Mouse (Mus musculus): ENCODE data around the gene Gtdc1. TPM values are rescaled to one million over a fixed set of nuclear protein-coding genes. Genes with fewer than 3 reads are reported as not detected.

The Gtdc1 gene
- total RNA-seq (2014; rRNA removed; ENCODE audit: low replicate concordance) (13.9 and 16.3 TPM in 2 replicates), polyA plus RNA-seq (2015; fragmentation: Nextera tagmentation; extraction: Ambion mirVana) (11.1 and 11.9 TPM in 2 replicates)

- no peak; the same call in 1 of the 2 replicates for ATAC-seq (ENCODE audit: insufficient read depth, low read depth)
- Histone ChIP-seq H3K36me3 (replicated peaks; ENCODE audit: control insufficient read depth, insufficient read depth, low read length) (no peaks in the 10 kb centered on the region), H3K4me2 (ENCODE audit: low read depth, low read length) (peak within 1 kb of the TSS; percentile 84), H3K27ac (ENCODE audit: low read depth) (peak within 1 kb of the TSS; percentile 99), H3K4me1 (ENCODE audit: control insufficient read depth, insufficient read depth) (peaks cover 15% of the 10 kb centered on the region), H3K27me3 (ENCODE audit: control insufficient read depth, insufficient read depth, low read length) (no peaks in the 10 kb centered on the region), H3K4me3 (ENCODE audit: low read depth, low read length) (peak within 1 kb of the TSS; percentile 75), H3K9ac (replicated peaks; ENCODE audit: low read depth, low read length) (peak within 1 kb of the TSS; percentile 71), H3K9me3 (replicated peaks; ENCODE audit: control insufficient read depth, low read length) (no peaks in the 10 kb centered on the region)
- no peak for DNase-seq (ENCODE audit: low spot score)
- WGBS, result under 1% methylated on average over 25 of the region's 27 CpGs
- no peak for TF ChIP-seq CTCF (IDR thresholded peaks at IDR 0.05; ENCODE audit: low read depth)
- no peak for TF ChIP-seq EP300 (IDR thresholded peaks at IDR 0.05; ENCODE audit: low read depth)
These were observed at the start of gene Gtdc1 for GRCm38 (mm10) chr2:44927482-44927811. Gene Gtdc1, minus strand, starts transcription at chr2:44927657.

- DNase-seq (ENCODE audit: low spot score), result no peak
These were observed 49.6 kb upstream of the Gtdc1 start for GRCm38 (mm10) chr2:44977051-44977450.

GRCm38 (mm10) chr2:44976484-44976883 is 49.0 kb upstream of the Gtdc1 start:
- 43% methylated on average over 4 of the region's 4 CpGs for WGBS
- no peak overlapping the region for H3K9ac ChIP-seq (replicated peaks; ENCODE audit: low read depth, low read length)
- no peak overlapping the region for H3K4me3 ChIP-seq (ENCODE audit: low read depth, low read length)
- no peak overlapping the region for H3K27ac ChIP-seq (ENCODE audit: low read depth)
- no peaks in the 10 kb centered on the region for H3K9me3 ChIP-seq (replicated peaks; ENCODE audit: control insufficient read depth, low read length)
- H3K4me2 ChIP-seq (ENCODE audit: low read depth, low read length), result no peak overlapping the region
- ATAC-seq (ENCODE audit: insufficient read depth, low read depth) (no peak), DNase-seq (ENCODE audit: low spot score) (no peak)
- no peaks in the 10 kb centered on the region for H3K27me3 ChIP-seq (ENCODE audit: control insufficient read depth, insufficient read depth, low read length)
- H3K36me3 ChIP-seq (replicated peaks; ENCODE audit: control insufficient read depth, insufficient read depth, low read length), result no peaks in the 10 kb centered on the region
- peaks cover 11% of the 10 kb centered on the region; the same call in 1 of the 2 replicates for H3K4me1 ChIP-seq (ENCODE audit: control insufficient read depth, insufficient read depth)
- no peak for TF ChIP-seq CTCF (IDR thresholded peaks at IDR 0.05; ENCODE audit: low read depth)
- no peak for TF ChIP-seq EP300 (IDR thresholded peaks at IDR 0.05; ENCODE audit: low read depth)

More at GRCm38 (mm10) chr2:44977051-44977450, 49.6 kb upstream of the Gtdc1 start:
- Histone ChIP-seq H3K9ac (replicated peaks; ENCODE audit: low read depth, low read length) (no peak overlapping the region), H3K27me3 (ENCODE audit: control insufficient read depth, insufficient read depth, low read length) (no peaks in the 10 kb centered on the region), H3K4me2 (ENCODE audit: low read depth, low read length) (no peak overlapping the region), H3K4me3 (ENCODE audit: low read depth, low read length) (no peak overlapping the region), H3K36me3 (replicated peaks; ENCODE audit: control insufficient read depth, insufficient read depth, low read length) (no peaks in the 10 kb centered on the region), H3K27ac (ENCODE audit: low read depth) (no peak overlapping the region), H3K4me1 (ENCODE audit: control insufficient read depth, insufficient read depth) (peaks cover 11% of the 10 kb centered on the region; the same call in 1 of the 2 replicates), H3K9me3 (replicated peaks; ENCODE audit: control insufficient read depth, low read length) (no peaks in the 10 kb centered on the region)
- ATAC-seq (ENCODE audit: insufficient read depth, low read depth), result no peak
- TF ChIP-seq CTCF (IDR thresholded peaks at IDR 0.05; ENCODE audit: low read depth) (no peak), EP300 (IDR thresholded peaks at IDR 0.05; ENCODE audit: low read depth) (no peak)
- 72% methylated on average over 3 of the region's 3 CpGs for WGBS

- Histone ChIP-seq H3K36me3 (replicated peaks; ENCODE audit: control insufficient read depth, insufficient read depth, low read length) (no peaks in the 10 kb centered on the region), H3K4me3 (ENCODE audit: low read depth, low read length) (no peak overlapping the region), H3K9ac (replicated peaks; ENCODE audit: low read depth, low read length) (no peak overlapping the region), H3K27me3 (ENCODE audit: control insufficient read depth, insufficient read depth, low read length) (no peaks in the 10 kb centered on the region), H3K4me2 (ENCODE audit: low read depth, low read length) (no peak overlapping the region), H3K27ac (ENCODE audit: low read depth) (no peak overlapping the region), H3K4me1 (ENCODE audit: control insufficient read depth, insufficient read depth) (peaks cover 5% of the 10 kb centered on the region; the same call in 1 of the 2 replicates), H3K9me3 (replicated peaks; ENCODE audit: control insufficient read depth, low read length) (no peaks in the 10 kb centered on the region)
- DNase-seq (ENCODE audit: low spot score), result no peak
- no peak for ATAC-seq (ENCODE audit: insufficient read depth, low read depth)
- TF ChIP-seq EP300 (IDR thresholded peaks at IDR 0.05; ENCODE audit: low read depth) (no peak), CTCF (IDR thresholded peaks at IDR 0.05; ENCODE audit: low read depth) (no peak)
- 62% methylated on average over 6 of the region's 6 CpGs for WGBS
These were observed 46.4 kb upstream of the Gtdc1 start for GRCm38 (mm10) chr2:44973828-44974227.

- H3K4me2 ChIP-seq (ENCODE audit: low read depth, low read length), result no peak overlapping the region
These were observed 42.7 kb upstream of the Gtdc1 start for GRCm38 (mm10) chr2:44970087-44970646.

GRCm38 (mm10) chr2:44969640-44970039 is 42.2 kb upstream of the Gtdc1 start:
- no peak for TF ChIP-seq CTCF (IDR thresholded peaks at IDR 0.05; ENCODE audit: low read depth)
- TF ChIP-seq EP300 (IDR thresholded peaks at IDR 0.05; ENCODE audit: low read depth), result no peak
- H3K27me3 ChIP-seq (ENCODE audit: control insufficient read depth, insufficient read depth, low read length), result no peaks in the 10 kb centered on the region
- H3K9ac ChIP-seq (replicated peaks; ENCODE audit: low read depth, low read length), result no peak overlapping the region
- H3K36me3 ChIP-seq (replicated peaks; ENCODE audit: control insufficient read depth, insufficient read depth, low read length), result no peaks in the 10 kb centered on the region
- H3K4me1 ChIP-seq (ENCODE audit: control insufficient read depth, insufficient read depth), result no peaks in the 10 kb centered on the region
- 98% methylated on average over 1 of the region's 1 CpGs for WGBS
- DNase-seq (ENCODE audit: low spot score) (no peak), ATAC-seq (ENCODE audit: insufficient read depth, low read depth) (no peak)
- no peak overlapping the region for H3K27ac ChIP-seq (ENCODE audit: low read depth)
- H3K4me2 ChIP-seq (ENCODE audit: low read depth, low read length), result no peak overlapping the region
- H3K4me3 ChIP-seq (ENCODE audit: low read depth, low read length), result no peak overlapping the region
- no peaks in the 10 kb centered on the region for H3K9me3 ChIP-seq (replicated peaks; ENCODE audit: control insufficient read depth, low read length)

More at GRCm38 (mm10) chr2:44970087-44970646, 42.7 kb upstream of the Gtdc1 start:
- 74% methylated on average over 6 of the region's 6 CpGs for WGBS
- no peak overlapping the region for H3K4me3 ChIP-seq (ENCODE audit: low read depth, low read length)
- no peaks in the 10 kb centered on the region for H3K9me3 ChIP-seq (replicated peaks; ENCODE audit: control insufficient read depth, low read length)
- no peak overlapping the region for H3K9ac ChIP-seq (replicated peaks; ENCODE audit: low read depth, low read length)
- ATAC-seq (ENCODE audit: insufficient read depth, low read depth), result no peak
- no peaks in the 10 kb centered on the region for H3K4me1 ChIP-seq (ENCODE audit: control insufficient read depth, insufficient read depth)
- no peaks in the 10 kb centered on the region for H3K36me3 ChIP-seq (replicated peaks; ENCODE audit: control insufficient read depth, insufficient read depth, low read length)
- TF ChIP-seq EP300 (IDR thresholded peaks at IDR 0.05; ENCODE audit: low read depth), result no peak
- no peak for TF ChIP-seq CTCF (IDR thresholded peaks at IDR 0.05; ENCODE audit: low read depth)
- H3K27me3 ChIP-seq (ENCODE audit: control insufficient read depth, insufficient read depth, low read length), result no peaks in the 10 kb centered on the region
- DNase-seq (ENCODE audit: low spot score), result no peak
- no peak overlapping the region for H3K27ac ChIP-seq (ENCODE audit: low read depth)

Measured in heart, postnatal 0 days (tissue).